Mouse (Mus musculus) CD4-positive, CD25-positive, alpha-beta regulatory T cell, adult 2 months (primary cell): Measurements from ENCODE around the gene Crybb3.

Experiments
- DNase-seq: peaks from one replicate; pipeline ENCODE4 v3.0.0-alpha.2; 2012; ENCODE audit warnings: low read depth, low spot score

The Crybb3 gene

DNA sequence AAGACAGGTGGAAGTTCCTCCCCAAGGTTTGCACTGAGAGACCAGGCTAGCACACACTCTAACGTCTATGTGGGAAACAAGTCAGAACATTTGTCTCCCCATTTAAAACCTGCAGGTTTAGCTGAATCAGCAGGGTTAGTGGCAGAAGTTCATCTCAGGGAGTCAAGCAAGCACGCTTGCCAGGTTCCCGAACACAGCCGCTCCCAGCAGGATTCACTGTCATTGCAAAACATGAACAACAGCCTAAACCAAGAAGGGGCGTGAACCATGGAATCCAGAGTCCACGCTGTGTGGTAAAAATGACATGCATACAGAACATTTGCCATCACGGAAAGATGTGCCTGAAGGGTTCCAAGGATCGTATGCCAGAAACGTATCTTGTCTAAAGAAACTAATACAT, 23.7 kb upstream of the Crybb3 start:
- no peak for DNase-seq

DNA sequence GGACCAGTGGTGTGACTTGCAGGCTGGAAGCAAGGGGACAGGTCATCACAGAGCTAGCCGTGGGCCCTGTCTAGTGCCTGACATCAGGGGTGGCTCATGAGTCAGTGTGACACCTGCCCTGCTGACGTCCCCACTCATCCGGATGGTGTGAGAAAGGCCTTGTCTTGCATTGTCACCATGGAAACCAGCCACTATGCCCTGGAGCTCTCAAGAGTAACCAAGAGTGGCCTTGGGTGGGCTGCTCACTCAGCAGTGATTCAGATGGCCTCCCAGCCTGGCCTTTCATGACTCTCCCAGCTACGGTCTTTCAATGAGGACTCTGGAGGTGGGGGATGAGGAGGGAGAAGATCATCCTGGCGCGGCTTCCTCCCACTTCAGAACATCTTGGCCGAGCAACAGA, 21.1 kb upstream of the Crybb3 start:
- DNase-seq = no peak

DNA sequence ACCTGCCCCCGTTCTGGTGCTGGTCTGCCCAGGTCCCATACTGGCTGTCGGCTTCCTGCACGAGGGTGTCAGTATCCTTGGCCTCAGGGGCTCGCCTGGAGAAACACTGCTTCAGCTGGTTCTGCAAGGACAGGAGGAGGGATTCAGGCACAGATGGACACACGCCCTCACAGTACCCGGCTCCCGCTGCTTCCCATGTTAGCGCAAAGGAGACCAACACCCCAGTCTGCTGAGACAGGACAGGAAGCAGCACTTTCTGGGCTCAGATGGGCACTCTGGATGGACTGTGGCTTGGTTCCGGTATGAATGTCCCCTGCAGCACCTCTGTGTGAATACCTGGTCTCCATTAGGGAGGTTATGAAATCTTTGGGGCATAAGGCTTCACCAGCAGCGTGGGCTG, 20.1 kb upstream of the Crybb3 start:
- no peak for DNase-seq

DNA sequence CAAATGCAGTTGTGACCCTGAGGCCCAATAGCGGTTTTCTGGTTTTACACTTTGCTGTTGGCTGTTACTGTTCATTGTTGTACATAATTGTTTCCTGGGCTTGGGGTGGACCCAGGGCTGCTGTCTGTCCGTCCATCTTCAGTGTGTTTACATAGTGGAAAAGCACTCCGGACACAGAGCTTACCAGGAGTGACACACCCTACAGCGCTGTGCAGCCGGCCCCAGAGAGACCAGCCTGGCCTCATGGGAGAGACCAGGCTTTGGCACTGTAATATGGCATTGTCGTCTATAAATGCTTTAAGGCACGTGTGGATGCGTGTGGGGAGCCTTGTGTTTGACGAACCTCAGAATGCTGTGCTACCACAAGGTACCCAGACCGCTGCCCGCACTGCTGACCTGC, 19.0 kb upstream of the Crybb3 start:
- DNase-seq = no peak

DNA sequence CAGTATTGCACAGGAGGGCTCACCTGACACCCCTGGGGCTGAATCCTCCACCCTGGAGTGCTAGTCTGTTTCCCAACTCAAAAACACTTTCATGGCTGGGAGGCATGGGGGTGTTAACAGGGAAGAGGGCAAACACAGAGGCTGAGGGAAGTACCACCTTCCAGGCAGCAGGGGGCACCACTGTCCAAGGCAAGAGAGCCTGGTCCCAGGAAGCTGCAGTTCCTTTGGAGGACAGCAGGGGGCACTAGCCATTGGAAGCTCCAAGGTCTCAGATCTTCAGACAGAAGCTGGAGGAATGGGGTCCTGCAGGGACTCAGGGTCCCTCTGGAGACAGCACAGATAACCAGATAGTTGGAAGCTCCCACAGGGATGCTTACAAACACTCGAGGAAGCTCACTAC, 18.2 kb upstream of the Crybb3 start:
- peak; percentile 87 for DNase-seq

DNA sequence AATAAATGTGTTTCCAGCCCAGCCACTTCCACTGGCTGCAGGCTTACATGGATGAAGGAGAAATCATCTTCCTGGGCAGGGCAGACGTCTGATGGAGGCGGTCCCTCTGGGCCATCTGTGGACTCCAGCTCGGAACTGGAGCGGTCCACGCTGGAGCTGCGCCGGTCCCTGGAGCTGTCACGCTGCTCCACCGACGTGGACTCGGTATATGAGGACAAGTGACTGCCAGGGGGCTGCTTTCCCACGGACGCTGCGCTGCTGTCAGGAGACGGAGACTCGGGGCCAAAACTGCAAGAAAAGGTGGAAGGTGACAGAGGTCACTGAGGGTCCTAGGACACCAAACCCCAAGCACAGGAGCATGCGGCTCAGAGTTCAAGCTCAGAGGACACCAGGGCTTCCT, 16.2 kb upstream of the Crybb3 start:
- no peak for DNase-seq

DNA sequence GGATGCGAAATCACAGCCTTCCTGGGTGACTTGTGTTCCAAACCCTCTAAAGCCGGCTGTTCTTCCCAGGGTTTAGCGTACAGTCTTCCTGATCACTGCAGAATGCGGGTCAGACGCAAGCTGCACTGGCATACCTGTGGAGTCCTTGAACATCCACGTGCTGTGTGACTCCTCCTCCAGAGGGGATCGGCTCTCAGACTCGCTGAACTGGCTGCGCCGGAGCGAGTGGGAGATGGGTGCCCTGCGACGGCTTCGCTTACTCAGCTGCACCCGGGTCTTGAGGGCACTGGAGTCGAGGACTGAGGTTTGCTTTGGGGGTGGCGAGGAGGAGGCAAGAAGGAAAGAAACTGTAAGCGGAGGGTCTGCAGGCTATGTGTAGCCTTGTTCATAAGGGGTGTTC, 14.1 kb upstream of the Crybb3 start:
- DNase-seq = no peak

DNA sequence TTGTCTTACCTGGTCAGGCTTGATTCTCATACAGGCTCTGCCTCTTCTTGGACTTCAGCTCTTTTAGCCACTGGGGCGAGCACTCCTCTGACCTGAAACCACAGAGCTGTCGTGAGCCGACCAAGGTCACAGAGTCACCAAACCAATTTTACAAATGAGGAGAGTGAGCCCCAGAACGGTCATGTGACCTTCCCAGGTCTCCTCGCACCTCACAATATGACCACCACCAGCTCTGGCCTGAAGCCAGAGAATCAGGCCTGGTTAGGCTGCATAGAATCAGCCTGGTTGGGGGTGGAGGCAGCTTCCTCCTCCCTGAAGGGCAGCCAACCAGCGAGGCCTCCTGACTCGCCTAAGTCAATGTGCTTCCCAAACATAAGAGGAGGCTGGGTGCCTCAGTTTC, 11.0 kb upstream of the Crybb3 start:
- no peak for DNase-seq

DNA sequence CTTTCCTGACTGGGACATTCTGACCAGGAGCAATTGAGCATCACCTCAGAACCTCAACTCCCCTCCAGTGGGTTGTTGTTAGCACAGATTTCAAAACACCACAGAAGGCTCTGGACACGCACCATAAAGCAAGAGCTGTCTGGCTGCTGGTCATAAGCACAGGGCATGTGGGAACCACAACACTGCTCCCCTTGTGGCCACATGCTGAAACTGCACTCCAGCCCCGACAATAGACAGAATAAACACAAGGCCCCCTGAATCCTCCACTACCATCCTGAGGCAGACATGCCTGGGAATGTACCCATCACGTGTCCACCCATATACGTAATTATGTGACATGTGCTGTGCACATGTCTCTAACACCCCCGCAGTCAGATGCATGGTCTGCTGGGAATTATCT, 9.8 kb upstream of the Crybb3 start:
- peak; percentile 40 for DNase-seq

DNA sequence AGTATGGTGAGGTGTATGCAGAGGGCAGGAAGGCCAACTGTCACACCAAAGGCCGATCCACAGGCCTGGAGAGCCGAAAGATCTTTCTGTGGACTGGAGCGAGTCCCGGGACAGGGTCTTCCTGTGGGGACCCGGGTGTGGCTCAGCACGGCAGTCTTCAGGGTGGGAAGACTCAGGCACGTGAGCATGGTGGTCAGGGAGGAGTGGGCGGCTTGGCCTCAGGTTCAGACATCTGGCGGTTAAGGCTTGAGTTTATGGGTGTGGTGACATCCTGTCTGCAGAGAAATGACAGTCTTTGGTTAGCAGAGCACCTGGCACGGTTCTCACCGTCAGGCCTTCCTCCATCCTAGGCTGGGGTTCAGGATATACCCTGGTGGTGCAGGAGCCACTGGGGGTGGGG, 9.4 kb upstream of the Crybb3 start:
- DNase-seq = no peak

DNA sequence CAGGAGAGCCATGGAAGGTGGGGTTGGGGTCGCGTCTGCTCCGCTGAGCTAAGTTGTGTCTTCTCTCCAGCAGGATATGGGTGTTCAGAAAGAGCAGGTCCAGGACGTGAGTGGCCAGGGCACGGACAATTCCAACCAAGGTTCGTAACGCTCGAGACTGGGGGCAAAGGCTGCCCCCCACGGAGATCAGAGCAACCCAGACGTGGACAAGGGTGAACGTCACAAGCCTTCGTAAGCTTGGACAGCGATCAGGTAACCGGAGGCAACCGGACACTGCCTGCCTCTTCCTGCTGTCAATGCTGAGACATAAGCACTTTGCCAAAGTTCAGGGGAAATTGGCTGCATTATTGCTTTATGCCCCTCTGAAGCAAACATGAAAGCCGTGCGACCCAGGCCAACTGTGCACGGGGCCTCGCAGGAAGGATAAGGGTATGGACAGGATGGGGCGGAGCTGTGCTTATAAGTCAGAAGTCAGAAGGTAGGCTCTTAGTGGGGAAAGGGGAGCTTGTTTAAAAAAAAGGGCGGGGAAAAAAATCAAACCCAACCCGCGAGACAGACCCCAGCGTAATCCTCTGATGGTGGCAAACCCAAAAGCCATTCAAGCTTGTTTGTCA, 8.8 kb upstream of the Crybb3 start:
- no peak for DNase-seq

DNA sequence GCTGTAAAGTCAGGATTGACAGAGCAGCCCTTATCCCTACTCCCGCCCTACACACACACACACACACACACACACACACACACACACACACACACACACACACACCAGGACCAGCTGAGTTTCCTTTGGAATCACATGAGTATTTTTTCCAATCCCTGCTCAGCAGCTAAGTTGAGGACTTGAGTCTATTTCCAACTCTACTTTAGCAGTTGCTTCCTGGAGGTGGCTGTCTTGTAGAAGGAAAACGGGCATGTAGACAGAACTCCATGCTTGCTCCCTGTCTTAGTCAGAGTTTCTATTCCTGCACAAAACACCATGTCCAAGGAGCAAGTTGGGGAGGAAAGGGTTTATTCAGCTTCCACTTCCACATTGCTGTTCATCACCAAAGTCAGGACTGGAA, 6.1 kb upstream of the Crybb3 start:
- DNase-seq = no peak

DNA sequence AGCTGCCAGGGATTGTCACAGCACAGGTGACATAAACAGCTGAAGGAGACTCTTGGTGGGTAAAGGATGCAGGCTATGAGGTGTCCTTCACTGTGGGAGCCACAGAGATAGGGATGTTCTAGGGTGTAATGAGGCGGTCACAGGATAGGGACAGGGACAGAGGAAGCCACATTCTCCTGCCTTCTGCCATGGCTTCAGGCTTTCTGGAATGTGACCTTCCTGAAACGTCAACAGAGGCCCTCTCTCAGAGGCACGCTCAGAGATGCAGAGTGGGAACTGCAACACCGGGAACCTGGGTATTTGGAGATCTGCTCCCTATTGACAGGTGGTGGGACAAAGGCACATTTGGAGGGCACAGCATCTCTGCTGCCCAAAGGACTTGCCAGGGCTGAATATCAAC, 5.6 kb upstream of the Crybb3 start:
- no peak for DNase-seq

DNA sequence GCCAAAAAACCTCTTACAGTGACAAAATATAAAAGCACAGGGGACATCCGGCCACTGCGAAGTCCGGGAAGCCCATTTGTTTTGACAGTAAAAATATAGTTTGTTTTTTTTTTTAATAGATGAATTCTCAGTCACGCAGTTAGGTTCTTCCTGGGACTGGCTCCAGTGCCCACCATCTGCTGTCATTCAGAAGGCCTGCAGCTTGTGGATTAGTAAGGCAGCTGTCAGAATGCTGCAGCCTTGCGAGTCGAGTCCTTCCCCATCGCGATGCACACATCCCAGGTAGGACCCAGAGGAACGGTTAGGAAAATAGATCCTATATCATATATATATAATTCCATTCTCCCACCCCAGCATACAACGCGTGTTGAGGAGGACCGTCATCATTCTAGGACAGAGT, 5.1 kb upstream of the Crybb3 start:
- DNase-seq = no peak

DNA sequence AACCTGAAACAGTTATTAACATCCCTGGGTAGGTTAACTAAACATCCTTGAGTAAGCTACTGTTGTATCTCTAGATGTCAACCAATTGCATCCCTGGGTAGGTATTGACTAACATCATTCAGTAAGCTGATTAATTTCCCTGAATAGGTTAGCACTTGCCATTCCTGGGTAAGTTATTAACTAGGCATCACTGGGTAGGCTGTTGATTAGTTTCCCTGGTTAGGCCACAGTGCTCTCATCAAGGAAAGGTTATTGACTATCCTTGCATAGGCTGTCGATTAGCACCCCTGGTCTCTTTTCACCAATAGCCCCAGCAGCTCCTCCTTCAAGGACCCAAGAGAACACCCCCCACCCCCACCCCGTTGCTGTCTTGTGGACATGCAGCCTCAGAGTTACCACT, 4.5 kb upstream of the Crybb3 start:
- DNase-seq = no peak

DNA sequence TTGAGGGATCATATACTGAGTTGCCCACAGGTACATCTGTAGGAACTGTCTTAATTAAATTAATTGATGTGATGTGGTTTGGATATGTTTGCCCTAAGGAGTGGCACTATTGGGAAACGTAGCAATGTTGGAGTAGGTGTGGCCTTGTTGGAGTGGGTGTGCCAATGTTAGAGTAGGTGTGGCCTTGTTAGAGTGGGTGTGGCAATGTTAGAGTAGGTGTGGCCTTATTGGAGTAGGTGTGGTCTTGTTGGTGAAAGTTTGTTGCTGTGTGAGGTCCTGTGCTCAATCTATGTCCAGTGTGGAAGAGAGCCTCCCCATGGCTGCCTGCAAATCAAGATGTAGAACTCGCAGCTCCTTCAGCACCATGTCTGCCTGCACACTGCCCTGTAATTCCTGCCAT, 2.9 kb upstream of the Crybb3 start:
- DNase-seq = no peak

DNA sequence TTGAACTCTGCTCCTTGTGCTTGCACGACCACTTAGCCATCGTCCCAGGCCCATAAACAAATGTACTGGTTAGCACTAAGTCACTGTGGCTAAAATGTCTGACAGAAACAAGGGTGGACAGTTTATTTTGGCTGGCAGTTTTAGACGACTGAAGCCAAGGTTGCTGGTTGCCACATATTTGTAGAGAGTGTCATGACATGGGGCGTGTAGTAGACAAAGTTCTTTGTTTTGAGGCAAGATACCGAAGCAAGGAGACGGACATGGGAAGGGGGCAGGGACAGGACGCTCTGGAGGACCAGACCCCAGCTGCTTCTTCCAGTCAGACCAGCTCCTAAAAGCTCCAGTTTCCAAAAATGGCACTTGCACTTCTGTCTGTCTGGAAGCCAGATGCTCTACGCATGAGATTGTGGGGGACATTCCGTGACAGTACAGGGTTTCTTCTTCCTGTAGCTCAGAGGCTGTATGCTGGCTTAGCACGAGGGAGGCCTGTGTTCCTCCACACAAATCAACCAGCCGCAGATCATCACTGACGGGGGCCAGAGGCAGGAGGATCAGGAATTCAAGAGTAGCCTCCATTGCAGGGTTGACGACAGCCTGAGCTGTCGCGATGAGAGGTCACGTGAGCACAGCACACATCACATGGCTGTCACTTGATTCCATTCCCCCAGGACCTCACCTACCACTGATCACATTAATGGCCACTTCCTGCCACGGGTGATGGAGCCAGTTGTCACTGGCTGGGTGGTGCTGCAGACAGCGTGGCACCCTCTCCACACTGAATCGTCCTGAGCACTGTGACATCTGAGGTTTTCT, 1.2 kb upstream of the Crybb3 start:
- DNase-seq = no peak

DNA sequence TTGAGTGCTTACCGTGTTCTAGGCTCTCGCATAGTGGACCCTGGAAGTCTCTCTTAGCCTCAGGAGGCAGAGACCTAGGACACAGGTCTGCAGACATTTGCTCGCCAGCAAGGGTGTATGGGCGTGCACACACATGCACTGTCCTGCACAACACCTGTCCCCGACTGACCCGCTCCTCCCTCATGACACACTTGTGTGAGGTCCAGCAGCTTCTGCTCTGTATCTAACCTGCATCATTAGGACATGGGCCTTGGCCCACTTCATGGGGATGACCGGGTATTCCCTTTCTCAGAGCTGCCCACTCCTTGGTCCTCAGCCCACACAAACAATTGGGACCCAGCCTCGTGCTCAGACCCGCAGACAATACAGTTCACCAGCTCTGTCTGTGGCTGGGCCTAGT, 364 bp downstream of the Crybb3 start:
- no peak for DNase-seq

DNA sequence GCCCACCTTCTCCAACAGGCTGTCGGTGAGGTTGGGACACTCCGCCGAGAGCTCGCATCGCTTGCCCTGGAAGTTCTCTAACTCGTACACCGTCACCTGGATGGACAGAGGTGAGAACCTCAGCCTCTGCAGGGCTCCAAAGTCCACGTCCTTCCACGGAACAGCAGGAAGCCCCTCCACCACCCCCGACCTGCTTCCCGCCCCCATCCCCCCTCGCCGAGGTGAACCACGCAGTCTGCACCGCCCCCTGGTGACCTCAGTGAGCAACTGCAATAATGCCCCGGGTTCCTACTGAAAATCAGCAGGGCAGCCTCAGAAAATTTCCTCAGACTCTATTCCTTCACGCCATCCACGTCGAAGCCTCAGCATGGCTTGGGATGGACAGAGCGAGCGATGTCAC, 1.6 kb downstream of the Crybb3 start:
- peak; percentile 34 for DNase-seq

DNA sequence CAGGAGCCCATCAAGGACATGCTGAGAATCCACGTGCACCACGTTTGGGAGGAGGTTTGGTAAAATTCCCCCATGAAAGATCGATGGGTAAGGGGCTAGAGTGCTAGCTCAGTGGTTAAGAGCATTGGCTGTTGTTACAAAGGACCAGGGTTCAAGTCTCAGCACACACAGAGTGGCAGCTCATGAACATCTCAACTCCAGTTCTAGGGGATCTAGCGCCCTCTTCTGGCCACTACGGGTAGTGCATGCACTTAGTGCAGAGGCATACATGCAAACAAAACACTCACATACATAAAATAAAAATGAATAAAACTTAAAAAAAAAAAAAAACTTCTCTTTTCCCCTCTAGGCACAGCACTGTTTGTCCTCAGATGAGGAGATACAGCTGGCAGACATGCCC, 2.7 kb downstream of the Crybb3 start:
- peak; percentile 36 for DNase-seq

DNA sequence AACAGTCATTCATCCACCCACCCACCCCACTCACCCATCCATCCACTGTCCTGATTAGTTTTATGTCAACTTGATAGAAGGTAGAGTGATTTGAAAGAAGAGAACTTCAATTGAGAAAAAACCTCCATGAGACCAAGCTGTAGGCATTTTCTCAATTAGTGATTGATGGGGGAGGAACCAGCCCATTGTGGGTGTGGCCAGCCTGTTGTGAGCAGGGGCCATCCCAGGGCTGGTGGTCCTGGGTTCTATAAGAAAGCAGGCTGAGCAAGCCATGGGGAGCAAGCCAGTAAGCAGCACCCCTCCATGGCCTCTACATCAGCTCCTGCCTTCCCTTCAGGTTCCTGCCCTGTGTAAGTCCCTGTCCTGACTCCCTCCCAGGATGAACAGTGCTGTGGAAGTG, 11.4 kb downstream of the Crybb3 start, which contains the start of gene Crybb2:
Crybb2 (minus strand) TSS at position 101 of the 400 bp plus-strand sequence.
- DNase-seq = no peak

DNA sequence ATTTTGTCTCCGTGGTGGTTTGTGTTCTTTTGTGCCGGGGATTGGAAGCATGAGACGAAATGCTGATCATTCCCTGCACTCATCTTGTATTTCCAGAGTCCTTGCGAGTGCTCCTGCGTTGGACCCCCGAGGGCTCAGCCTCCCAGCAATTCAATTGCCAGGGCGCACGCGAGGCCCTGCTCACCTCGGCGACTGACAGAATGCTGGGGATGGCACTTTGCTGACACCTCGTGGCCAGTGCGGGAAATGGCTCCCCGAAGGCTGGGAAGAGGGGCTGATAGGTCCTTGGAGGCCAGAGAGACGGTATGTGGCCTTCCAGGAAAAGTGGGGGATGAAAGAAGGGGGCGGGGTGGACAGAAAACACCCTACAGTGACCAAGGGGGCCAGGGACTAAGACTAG, 27.1 kb downstream of the Crybb3 start:
- peak; percentile 78 for DNase-seq

DNA sequence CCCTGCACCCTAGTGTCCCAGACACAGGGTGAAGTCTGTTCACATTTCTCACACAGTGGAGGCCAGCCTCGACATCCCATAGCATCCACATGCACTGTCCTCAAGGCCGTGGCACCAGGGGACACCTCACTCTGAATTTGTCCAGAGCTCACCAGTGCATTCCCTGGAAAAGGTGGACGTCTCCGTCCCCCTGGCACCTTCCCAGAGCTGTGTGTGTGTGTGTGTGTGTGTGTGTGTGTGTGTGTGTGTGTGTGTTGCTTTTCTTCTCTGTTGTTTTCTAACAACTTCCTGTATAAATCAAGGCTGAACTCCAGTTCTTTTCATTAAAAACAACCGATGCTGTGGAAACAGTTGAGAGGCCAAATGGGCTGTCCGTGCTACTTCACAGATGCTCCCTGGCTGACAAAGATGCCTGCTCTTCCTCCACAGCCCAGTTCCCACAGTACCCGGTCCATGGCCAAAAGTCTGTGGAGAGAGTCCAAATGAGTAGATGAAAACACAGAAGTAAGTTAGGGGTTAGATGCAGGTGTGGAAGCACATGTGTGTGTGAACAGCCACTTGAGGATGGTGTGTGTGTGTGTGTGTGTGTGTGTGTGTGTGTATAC, 30.7 kb downstream of the Crybb3 start:
- DNase-seq = no peak
